Mouse (Mus musculus) gonadal fat pad, adult 2 months (tissue): ENCODE data around the gene Cks2. TPM values are rescaled to one million over a fixed set of nuclear protein-coding genes. Genes with fewer than 3 reads are reported as not detected.

Experiments used
- DNase-seq: peaks from one replicate; pipeline ENCODE4 v3.0.0-alpha.2; 2012; ENCODE audit warnings: low read depth
- polyA plus RNA-seq: library from polyadenylated mRNA; depleted of rRNA; stranded (reverse); fragments of >200 nt; gene quantifications from 2 replicates; pipeline ENCODE4 v1.2.3, GENCODE M21; 2012; rRNA removed

Gene Cks2
- polyA plus RNA-seq, 1 experiment: 11.2 TPM

DNA sequence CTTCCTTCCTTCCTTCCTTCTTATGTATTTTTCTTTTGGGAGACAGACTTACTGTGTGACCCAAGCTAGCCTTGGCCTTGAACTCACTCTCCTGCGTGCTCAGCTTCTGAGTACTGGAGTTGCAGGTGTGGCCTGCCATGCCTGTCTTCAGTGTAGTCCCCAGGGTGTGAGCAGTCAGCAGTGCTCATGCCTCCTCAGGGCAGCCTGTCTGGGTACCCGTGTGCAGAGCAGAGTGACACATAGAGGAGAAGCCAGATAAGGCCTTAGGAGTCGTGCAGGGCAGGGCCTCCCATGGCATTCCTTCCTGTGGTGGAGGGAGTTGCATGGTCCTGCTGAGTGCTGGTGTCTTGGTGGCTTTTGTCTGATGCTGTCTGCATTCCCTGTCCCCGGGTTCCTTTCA is 34.3 kb downstream of the Cks2 start:
- no peak for DNase-seq

DNA sequence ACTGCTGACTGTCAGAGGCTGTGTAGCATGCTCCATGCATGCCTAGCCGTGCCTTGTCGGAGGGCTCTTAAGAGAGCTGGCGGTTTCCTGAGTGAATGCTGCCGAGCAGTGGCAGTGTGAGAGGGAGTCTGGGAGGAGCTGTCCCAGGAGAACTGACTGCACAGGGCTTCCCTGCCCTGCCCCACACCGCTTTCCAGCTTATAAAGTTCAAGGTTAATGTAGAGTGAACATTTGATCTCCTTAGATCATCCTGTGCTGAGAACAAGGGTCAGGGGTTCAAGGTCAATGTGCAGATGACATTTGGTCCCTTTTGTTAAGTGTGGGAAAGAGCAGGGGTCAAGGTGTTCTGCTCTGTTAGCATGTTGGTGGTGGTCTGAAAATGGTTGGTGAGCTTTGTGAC is 36.0 kb downstream of the Cks2 start:
- DNase-seq: no peak

DNA sequence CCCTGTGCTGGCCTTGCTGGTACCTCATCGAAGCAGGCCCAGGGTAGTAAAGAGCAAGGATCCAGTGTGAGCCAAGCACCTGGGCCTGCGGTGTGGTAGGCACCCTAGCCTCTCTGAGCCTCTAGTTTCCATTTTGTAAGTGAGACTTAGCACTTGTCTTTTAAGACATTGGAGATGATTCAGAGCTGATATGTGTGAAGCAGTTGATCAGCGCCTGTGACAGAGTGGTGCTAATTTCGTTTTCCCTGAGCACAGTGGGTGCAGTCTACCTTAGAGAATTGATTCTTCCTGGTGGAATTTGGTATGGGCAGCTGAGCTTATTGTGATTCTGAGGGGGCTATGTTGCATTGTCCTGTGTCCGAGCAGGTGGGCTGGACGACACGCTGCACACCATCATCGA is 36.6 kb downstream of the Cks2 start:
- DNase-seq: no peak

DNA sequence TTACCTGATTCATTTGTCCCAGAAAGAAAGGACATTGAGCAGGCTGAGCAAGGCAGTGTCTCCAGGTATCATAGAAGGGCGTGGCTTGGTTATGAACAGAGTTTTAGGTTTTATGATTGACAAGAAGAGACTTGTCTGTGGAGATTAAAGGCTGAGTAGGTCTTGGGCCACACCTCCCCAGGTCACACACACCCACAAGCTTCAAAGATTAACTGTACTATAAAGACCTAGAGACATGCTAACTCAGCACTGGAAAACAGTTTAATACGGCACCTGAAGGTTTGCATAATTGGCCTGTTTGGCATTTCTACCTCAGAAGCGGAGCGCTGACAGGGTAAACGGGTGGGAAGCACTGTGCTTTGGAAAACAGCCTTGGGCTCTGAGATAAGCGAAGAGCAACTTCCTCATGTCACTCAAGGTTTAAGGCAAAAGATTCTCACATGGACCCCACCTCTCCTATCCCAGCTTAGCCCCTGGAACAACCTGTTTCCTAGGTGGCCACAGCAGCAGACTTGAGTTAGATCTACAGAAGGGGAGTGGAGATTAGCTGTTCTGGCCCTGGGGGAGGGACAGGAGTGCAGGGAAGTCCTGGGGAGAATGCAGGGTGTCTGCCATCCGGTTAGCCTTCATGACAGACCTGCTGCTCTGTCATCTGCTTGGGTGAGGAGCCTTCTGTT is 40.4 kb downstream of the Cks2 start:
- no peak for DNase-seq

DNA sequence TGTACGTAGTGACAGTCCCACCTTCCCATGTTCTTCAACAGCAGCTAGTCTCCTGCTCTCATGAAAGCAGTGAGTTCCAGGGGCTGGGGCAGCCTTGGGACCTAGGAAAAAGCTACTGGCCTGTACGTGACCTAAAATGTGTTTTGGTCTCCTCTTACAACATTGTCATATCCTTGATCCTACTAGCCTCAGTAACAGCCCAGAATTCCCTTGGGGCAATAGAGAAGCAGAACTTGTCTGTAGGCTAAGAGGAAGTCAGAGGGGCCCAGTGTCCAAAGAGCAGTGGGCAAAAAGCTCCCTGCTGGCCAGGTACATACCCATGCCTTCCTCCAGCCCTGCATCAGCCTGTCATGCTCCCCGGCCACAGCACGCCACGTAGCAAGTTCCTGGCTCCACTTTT is 41.9 kb downstream of the Cks2 start:
- DNase-seq: no peak

DNA sequence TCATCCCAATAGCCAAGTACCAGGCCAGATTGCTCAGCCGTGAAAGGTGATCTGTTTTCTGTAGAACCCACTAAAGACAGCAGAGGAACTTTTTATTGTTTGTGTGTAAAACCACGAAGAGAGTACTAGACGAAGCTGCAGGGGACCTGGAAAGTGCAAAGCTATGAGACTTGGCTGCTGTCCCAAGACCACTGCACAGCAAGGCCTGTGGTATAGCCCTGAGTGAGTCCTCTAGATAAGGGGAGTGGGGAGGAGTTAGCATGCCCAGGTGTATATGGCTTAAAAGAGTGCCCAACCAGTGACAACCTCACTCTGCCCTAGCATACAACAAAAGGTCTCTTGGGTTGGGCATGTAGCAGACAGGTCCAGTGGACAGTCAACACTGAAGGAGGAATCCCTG is 43.7 kb downstream of the Cks2 start:
- DNase-seq: no peak

DNA sequence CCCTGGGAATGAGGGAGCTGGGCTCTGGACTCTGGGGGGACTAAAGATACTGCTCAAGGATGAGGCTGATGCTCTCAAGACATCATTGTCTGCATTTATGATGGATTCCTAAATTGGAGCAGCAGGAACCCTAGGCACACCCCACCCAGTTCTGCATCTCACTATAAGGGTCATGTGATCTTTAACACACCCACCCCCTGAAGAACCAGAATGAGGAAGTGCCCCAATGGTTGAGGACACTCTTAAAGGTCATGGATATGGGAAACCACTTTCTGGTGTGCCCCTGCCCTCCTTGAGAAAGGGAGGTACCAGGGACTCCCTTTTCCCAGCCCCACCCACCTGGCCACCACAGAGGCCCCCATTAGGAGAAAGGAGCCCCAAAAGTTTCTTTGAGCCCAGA is 51.4 kb downstream of the Cks2 start:
- no peak for DNase-seq

DNA sequence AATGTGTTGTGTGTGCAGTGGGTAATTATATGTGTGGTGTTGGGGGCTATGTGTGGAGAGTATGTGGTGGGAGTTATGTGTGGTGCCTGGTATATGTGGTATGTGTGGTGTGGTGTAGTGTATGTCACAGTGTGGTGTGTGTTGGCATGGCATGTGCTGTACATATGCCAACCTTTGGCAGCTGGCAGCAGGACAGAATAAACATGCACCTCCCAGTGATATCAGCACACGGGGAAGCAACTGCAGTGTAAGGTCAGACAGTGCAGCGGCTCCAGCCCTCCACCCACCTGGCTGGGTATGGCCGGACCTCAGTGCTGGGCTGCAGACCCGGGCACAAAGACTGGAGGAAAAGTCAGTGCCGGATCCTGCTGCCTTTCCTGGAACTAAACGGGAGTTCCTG is 52.4 kb downstream of the Cks2 start:
- DNase-seq: no peak

DNA sequence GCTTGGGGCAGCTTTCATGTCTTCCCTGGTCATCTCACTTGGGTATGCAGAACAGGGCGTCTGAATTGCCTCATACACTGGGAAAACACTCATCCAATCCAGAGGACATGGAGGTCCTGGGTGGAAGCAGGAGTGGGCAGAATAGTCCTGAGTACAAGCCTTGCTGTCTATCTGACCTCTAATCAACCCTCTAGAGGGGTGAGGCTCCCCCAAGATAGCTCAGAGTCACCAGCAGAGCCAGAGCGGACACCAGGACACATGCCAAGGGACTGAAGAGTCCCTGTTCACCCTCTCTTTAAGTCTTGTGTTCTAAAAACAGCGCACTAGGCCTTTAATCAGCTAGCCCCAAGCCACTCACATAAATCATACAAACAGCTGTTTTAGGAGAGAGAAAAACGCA is 52.9 kb downstream of the Cks2 start:
- no peak for DNase-seq

DNA sequence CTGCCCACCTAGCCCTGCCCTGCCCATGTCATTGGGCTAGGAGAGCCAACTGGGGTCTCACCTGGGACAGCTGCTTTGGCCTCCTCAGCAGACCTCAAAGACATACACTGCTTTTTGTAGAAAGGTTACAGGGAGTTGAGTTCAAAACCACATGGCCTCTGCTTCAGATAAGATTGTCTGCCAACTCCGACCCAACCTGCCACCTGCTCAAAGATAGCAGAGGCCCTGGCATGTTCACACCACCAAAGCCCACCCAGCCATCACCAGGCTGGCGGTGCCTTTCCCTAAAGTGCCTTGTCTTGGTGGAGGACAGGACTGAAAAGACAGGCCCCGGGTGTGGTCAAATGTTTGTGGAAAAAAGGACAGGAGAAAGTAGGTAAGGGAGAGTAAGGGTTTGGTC is 53.3 kb downstream of the Cks2 start:
- no peak for DNase-seq

Other genes with a start within 250 kb of the Cks2 start
- 15.5 and 15.8 TPM in 2 replicates for gene S1pr3, start 236.6 kb upstream of the Cks2 start, polyA plus RNA-seq
- 0.19 and 0.34 TPM in 2 replicates for gene Shc3, start 75.8 kb upstream of the Cks2 start, polyA plus RNA-seq
- 17.5 and 17.7 TPM in 2 replicates for gene Secisbp2, start 6.5 kb downstream of the Cks2 start, polyA plus RNA-seq
- 7.5 and 14.1 TPM in 2 replicates for gene Sema4d, start 148.5 kb downstream of the Cks2 start, polyA plus RNA-seq
- gene Gadd45g, start 201.4 kb downstream of the Cks2 start, polyA plus RNA-seq: 41.6 and 59.9 TPM in 2 replicates